Mouse (Mus musculus) urinary bladder, postnatal 4 days (tissue): Measurements from ENCODE around the gene Col4a4.

Experiments used
- DNase-seq, 2 experiments: peaks; one replicate each; pipeline ENCODE4 v3.0.0; 2021 to 2022; ENCODE audit warnings: low spot score in 2 of 2

Gene Col4a4

DNA sequence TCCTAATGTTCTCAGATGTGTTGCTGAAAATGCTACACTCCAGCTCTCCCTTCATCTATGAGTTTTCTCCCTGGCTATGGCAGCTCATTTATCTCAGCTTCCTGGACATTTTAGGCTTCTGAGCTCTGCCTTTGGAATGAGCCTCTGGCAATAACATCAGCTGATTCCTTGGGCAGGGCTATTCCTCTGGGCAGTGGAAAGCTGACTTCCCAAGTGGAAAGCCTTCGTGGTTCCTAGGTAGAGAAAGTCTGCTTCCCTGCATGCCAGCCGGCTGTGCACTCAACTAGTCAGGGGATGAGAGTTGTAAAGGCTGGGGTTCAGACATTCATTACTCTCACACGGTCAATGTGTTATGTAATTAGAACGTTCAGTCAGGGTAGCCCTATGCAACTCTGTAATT, 8.3 kb downstream of the Col4a4 start:
- no peak for DNase-seq

DNA sequence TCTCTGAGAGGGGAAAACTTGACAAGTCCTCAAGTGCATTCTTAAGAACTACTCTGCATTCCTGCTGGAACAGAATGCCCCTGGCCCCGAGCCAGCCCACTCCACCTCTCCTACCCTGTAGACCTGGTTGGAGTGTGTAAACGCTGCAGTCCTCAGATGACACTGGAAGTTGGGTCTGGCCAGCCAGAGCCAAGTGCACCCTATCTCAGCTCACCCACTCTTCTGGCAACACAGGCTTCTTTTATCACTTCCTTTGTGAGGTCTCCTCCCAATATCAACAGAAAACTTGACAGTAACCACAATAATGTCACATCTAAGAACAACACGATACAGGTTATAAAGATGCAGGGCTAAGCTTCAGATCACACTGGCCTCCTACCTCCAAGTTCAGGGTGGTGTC, 8.7 kb downstream of the Col4a4 start:
- DNase-seq, result peak in 1 of 2 experiments; percentile 65

DNA sequence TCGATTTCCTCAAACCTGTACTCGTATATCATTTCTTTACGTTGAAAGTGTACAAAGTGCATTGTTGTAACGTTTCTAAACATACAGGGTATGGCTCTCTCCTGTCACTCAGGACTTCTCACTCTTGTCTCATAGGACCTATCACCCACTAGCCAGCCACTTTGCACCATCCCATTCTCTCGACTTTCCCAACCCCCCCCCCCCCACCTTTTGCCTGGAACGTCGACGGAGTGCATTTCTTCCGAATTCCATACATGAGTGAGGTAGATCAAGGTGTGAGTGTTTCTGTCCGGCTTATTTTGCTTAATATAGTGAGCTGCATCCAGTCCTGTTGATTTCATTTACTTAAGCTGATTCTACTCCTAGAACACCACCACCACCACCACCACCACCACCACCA, 9.3 kb downstream of the Col4a4 start:
- no peak for DNase-seq

GRCm38 (mm10) chr1:82576182-82576581, 10.5 kb downstream of the Col4a4 start:
- DNase-seq, result no peak

DNA sequence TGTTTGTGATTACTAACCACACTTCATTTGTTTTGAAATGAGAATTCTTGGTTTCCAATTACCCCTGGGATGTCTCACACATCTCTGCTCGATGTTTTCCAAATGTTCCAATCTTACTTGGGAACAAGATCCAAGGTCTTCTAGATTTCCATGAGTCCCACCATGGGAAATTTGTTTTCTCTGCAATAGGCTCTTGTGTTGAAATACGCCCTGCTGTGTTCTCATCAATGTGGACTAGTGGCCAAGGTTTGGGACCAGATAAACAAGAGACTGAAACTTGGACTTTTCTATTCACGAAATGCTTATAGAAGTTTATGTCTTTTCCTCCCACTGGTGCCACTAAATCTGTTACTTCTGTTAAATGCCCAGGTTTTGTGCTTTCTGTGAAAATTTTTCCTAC, 11.0 kb downstream of the Col4a4 start:
- no peak for DNase-seq

- no peak for DNase-seq
Measured at GRCm38 (mm10) chr1:82571758-82572157, 14.9 kb downstream of the Col4a4 start.

DNA sequence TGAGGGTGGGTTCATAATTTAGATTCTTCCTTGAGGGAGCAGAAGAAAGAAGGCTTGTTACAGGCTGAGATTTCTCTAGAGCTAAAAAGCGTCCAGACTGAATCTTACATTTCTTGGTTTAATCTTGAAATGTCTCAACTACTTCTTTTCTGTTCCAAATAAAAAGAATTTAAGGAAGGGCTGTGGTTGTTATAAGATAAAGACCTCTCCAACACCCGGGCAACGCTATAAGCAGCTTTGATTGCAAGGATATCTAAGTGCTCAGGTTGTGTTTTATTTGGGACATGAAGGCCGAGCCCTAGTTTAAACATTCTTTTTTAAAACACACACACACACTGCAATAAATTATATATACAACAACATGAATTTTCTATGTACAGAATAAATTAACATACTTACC, 17.2 kb downstream of the Col4a4 start:
- DNase-seq, result no peak

- DNase-seq, result peak in 1 of 2 experiments; percentile 51
Measured at GRCm38 (mm10) chr1:82560223-82560622, 26.4 kb downstream of the Col4a4 start.

GRCm38 (mm10) chr1:82554889-82555288, 31.8 kb downstream of the Col4a4 start:
- DNase-seq, result no peak

DNA sequence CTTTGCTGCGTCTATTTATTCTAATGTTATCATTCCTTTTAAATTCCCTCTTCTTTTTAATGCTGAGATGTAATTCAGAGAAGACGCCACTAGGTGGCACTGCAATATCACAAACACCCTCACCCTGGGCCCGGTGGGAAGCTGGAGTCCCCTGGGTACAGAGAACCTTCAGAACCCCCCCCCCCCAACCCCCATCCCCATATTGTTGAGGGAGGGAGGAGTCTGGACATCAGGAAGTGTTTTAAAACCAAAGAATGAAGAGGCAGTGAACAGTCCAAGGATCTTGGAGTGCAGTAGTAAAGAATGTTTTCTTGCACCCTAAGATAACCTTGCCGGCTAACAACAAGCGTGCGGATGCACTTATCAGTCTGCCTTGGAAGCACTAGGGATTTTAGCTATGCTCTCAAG, 32.2 kb downstream of the Col4a4 start:
- DNase-seq, result no peak

DNA sequence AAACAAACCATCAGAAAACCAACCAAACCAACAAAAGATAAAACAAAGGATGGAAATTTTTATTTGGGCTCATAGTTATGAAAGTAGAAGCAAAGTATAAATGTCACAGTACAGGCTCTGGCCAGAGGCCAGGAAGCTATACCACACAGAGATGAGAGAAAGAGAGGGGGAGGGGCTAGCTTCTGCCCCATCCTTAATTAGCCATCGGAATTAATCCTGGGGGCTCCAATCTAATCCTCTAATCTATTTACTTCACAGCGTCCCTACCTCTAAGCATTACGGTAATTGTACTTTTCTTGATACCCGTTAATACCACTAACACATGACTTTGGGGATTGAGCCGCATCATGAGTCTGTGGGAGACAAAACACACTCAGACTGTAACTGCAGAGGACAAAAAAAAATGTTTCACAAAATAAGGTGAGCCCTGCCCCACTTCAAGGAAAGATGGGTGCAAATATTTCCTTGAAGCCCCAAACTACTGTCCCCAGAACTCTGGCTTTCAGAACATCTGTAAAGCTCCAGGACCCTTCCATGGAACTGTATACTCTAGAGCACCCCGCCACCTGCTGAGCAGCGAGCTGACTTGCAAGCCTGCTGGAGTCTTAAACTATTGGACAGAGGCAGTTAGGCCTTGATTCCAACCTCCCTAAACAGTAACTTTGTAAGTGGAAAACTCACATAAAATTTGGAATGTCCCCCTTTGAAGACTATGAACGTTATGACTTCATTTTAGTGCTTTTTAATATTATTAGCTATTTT, 41.3 kb downstream of the Col4a4 start:
- no peak for DNase-seq

DNA sequence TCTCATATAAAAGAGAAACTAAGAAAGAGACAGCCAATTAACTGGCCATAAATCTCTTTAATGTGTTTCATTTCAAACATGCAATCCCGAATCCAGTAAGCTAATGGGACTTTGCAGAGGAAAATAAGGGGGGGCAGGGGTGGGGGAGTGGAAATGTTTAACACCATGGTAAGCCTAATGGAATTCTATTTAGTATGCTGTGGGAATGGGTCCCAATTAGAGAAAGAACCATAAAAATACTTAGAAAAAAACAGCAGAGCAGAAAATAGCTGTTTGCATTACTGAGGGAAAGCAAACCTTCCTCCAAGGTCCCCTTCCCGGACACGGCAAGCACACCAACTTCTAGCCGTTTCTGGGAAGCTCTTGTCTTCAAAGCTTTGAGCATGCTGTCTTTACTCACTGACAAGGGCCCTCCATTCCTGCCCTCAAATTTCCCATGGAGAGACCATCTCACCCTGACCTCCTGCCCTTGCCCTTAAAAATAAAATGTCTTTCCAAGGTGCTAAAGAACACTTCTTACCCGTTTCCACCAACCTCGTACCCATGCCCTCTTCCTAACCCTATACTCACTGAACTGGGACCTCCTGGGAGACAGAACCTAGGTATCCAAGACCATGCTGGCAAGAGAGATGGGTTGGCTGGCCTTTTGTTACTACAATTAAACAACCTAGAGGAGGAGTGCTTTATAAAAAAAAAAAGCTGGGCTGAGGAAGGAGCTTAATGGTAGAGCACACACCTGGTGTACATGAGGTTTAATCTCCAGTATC, 42.0 kb downstream of the Col4a4 start:
- DNase-seq, result no peak

DNA sequence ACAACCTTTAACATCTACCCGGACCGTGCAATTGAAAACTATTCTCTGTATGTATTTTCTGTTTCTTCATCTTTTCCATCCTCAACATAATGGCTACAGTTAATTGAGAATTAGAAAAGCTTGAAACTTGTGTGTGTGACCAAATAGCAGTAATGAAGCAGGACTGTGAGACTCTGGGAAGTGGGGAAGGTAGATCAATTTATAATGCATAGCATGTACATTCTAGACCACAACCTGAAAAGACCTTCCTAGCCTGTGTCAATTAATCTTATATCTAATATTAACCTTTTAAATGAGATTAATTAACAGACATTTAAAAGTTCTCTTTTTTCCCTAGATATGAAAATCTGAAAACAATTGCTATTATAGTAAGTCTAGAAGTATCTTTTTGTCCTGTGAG, 42.7 kb downstream of the Col4a4 start:
- DNase-seq, result no peak

DNA sequence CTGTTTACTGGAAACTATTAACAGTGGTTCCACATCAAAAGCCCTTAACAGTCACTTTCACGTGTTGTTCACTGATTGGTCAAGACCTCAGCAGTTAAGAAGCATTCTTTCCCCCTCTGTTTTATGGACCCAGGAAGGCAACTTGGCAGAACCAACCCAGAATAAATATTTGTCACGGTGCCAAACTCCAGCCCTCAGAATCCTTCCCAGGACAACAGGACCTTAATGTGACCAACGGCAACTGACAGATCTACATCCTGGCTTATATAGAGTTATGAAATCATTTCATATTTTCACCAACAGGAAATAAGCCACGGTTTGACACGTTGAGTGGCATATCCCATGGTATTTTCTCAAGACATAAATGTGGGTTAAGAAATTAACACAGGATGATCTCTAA, 46.6 kb downstream of the Col4a4 start:
- DNase-seq, result no peak

DNA sequence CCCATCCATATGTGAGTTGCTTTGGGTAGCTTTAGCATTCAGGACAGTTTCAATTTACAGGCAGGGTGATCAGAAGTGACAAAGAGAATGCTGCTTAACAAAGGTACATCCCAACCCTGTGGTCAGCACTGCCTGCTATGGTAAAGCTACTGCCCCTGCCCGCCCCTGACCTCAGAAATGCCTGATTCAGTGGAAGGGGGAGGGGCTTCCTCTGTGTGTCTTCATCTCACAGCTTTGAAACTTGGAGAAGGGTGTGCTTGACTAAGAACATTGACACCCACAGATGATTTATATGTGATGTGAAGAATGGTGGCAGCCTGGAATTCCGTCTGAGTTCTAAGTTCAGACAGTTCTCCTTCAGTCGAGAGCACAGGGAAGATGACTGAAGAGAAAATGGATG, 48.8 kb downstream of the Col4a4 start:
- DNase-seq, result no peak

DNA sequence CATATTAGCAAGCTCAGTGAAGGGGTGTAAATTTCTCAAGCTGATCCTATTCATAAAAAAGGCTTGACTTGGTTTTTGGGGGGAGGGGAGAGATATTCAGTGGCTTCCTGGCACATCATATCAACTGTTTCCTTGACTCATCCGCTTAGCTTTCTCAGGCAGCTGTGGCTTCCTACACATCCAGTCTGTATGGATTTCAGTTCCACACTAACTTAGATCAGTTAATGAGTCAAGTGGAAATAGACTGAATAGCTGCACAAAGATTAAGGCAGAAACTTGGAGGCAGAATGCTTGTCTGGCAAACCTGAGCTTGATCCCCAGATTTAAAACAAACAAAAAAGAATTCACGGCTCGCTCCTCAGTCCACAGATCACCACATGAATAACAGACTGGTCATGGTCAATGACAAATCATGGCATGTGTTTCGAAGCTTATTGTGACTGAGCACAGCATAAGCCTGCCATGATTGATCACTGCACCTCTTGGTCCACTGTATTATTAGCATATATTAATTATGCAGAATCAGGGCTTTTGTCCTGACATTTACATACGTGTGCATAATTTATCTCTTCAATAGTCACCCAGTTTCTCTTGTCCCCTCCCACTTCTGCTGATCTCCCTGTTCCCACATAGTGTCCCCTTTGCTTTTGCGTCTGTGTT, 50.0 kb downstream of the Col4a4 start:
- DNase-seq, result no peak

GRCm38 (mm10) chr1:82527931-82528330, 58.7 kb downstream of the Col4a4 start:
- no peak for DNase-seq

- no peak for DNase-seq
Measured at GRCm38 (mm10) chr1:82491954-82492353, 94.7 kb downstream of the Col4a4 start.

DNA sequence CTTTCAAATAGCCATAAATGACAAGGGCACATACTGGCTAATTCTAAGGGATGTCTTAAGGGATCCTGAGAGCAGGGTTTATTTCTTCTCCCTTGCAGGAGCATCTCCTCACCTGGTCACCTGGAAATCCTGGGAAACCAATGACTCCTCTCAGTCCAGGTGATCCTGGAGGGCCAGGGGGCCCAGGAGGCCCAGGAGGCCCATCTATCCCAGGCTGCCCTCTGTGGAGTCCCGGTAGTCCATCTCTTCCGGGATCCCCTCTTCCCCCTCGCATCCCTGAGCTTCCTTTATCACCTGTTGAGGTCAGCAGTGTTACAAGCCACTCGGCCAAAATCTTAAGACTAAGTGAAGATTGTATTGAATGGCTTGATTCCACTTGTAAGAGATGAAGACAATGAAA, 100.3 kb downstream of the Col4a4 start:
- no peak for DNase-seq

DNA sequence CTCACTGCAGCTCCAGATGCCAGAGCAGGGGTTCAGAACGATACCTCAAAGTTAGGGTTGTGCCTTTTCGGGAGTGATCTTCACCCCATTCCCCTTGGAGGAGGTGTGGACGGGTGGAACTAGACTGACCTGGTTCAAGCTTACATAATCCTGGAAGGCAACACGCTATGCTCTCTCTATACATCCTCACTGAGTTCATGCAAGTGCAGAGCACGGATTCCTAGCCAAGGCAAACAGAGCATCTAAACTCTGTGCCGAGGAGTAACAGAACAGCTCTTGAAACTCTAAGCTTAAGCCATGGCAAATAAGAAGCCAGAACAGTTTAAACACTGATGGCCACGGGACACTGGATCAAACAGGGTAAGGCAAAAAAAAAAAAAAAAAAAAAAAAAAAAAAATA, 104.3 kb downstream of the Col4a4 start:
- DNase-seq, result no peak

DNA sequence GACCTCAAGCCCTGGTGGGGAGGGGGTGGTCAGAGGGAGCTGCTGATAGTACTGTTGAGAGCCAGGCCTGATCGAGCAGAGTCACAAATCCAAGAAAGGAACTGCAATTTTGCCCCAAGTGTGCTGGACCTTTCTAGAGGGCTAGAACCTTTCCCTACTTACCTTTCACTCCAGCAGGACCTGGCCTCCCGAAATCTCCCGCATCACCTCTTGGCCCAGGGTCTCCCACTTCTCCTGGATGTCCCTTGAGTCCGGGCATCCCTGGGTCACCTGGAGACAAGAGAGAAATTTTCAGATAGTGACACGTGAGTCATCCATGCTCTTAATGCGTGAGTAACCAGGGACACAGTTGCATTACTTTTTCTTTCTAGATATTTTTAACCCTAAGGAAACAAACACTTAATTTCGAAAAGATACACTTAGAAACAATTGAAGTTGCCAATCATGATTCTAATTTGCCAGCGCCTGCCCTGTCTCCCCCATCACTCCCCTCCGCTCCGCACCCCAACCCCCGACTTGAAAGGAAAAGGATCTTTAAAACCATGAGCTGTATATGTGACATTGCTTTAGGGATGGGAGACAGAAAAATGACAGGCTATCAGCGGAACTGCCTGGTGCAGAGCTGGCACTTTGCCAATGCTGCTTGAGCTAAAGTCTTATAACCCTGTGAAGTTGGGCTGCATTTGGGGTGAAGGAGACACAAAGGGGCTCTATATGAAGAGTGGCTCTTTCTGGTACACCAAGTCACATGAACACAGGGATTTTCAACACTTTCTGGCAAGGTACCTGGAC, 106.8 kb downstream of the Col4a4 start:
- DNase-seq, result no peak

DNA sequence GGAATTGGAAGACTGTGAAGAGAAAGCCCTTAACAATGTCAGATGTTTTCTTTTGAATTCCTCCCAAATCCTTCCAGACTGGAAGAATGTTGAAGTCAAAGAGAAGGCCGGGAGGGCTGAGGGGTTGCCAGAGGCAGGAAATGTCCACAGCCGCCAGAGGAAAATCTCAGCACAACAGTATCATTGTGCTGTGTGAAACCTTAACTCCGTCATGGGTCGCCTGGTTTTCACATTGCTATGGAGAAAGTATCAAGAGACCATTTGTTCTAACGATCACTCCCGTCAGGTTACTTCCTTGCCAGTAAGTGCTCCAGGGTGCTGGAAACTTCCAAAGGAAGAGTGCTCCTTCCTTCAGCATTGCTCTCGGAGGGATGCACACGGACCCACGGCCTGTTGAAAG, 109.9 kb downstream of the Col4a4 start:
- no peak for DNase-seq
